Mouse (Mus musculus) kidney, postnatal 36 days (tissue): ENCODE data around the gene Znhit1.

ENCODE experiments used
- DNase-seq, 2 experiments: peaks; one replicate each; pipeline ENCODE4 v3.0.0; 2021 to 2022; ENCODE audit warnings: mixed read lengths in 2 of 2

Znhit1 gene

DNA sequence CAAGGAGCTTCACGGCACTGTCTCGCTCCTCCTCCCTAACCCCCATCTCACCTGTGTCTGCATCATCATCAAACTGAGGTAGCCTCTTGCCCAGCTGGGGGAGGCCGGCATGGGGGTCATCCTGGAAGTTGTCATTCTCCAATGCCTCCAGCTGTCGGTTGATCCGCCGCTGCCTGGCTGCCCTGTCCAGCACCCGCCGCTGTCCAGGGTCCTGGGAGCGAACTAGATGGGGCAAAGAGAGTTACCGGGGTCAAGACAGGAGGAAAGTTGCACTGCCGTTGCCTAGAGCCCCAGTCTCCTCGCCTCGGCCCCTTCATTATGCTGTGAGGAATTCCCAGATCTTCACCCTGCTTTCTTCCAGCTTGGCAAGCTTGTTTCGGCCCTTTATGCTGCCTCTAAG is 3.0 kb downstream of the Znhit1 start:
- peak in 1 of 2 experiments; percentile 60 for DNase-seq

GRCm38 (mm10) chr5:136982338-136982930 is 5.4 kb downstream of the Znhit1 start:
- peak; percentile 42 to 82 for DNase-seq

DNA sequence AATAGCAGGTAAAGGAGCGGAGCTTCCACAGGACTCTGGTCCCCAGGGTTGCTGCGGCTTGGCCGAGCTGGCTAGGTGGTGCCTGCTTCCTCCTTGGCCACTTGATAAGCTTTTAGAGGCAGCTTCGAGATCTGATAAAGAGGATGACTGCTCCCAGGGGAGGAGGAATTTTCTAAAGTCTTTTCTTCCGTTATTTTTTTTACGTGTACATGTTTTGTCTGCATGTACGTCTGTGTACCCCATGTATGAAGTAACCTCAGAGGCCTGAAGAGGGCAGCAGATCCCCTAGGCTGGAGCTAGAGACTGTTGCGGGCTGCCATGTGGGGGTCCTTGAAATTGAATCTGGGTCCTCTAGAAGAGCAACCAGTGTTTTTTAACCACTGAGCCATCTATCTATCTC is 6.8 kb downstream of the Znhit1 start:
- DNase-seq: peak in 1 of 2 experiments; percentile 34

GRCm38 (mm10) chr5:136979762-136980161 is 8.1 kb downstream of the Znhit1 start:
- DNase-seq: no peak

- DNase-seq: no peak
Observed at GRCm38 (mm10) chr5:136977769-136978168, 10.1 kb downstream of the Znhit1 start.

- DNase-seq: no peak
Observed at GRCm38 (mm10) chr5:136973670-136974069, 14.2 kb downstream of the Znhit1 start.

- peak; percentile 83 to 93 for DNase-seq
Observed at GRCm38 (mm10) chr5:136970703-136971102, 17.1 kb downstream of the Znhit1 start.

- DNase-seq: peak; percentile 90 to 94
Observed at GRCm38 (mm10) chr5:136967592-136967991, 20.2 kb downstream of the Znhit1 start.

- DNase-seq: peak; percentile 29 to 50
Observed at GRCm38 (mm10) chr5:136966861-136967455, 20.9 kb downstream of the Znhit1 start.

DNA sequence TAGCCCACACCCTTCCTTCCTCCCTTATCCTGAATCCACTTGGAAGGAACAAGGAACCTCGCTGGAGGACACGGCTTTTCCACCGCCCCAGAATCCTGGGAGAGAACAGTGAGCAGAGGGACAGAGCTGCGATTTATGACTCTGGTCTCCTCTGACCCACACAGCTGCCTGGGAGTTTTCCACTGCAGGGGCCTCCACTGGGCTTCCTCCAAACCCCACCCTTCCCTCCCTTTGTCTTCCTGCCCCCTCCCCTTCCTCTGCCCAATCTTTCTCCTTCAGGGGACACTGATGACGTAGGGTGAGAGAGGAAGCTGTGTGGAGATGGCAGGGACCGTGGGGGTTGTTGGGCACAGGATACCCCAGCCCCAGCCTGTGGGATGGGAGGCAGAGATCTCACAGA is 21.5 kb downstream of the Znhit1 start, which contains the start of gene Cldn15:
Gene Cldn15, plus strand, starts transcription at position 286 of the 400 bp plus-strand sequence.
- DNase-seq: peak; percentile 74 to 86

GRCm38 (mm10) chr5:136965686-136966085 is 22.1 kb downstream of the Znhit1 start:
- peak; percentile 43 to 66 for DNase-seq

DNA sequence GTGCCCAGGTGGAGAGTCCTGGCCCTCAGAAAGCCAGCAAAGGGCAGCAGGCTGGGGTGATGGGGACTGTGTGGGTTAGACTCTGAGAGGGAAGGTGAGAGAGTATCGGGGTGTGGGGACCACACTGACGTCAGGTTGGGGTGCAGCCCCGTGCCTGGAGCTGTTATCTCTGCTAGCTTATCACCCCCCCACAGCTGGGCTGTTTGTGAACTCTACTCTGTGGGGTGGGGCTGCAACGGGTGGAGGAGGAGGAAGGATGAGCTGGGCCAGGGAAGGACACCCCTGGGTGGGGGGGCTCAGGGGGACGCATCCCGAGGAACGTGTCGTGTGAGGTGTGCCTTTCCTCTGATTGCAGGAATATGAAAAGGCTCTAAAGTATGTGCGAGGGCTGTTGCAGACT is 22.6 kb downstream of the Znhit1 start:
- no peak for DNase-seq

DNA sequence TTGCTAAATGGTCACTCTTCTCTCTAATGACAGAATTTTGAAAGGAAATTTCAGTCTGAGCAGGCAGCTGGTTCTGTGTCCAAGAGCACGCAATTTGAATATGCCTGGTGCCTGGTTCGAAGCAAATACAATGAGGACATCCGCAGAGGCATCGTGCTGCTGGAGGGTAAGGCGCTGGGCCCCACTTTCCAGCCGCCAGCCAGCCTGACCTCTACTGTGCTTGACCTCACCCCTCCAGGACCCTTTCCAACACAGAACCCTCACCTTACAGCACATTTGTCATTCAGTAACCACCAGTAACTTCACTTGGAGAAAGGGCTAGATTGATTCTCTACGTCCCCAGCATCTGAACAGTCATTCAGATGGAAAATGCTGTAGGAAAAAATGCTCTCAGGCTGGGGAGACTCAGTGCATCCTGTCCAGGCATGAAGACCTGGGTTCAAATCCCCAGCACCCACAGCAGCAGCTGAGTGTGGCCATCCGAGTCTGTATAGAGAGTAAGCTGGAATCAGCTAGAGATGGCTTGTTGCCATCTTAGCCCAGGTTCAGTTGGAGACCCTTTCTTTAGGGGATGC is 24.8 kb downstream of the Znhit1 start:
- DNase-seq: no peak

DNA sequence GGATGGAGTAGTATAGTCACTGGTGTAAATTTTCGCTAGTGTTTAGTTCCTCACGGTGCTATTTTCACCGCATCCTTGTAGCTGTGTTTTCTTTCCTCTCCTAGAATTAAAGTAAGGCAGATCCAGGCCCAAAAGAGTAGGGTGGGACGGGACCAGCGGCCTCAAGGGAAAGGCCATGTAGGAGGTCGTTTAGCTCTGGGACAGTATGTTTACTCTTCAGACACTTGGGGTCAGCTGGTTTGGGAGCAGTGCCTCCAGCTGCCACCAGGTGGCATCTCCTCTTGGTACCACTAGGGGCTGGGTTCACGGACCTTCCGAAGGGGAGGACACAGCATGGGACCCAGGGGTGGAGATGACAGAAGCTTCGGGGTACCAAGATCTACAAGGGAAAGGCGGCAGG is 25.3 kb downstream of the Znhit1 start:
- DNase-seq: peak; percentile 85 to 92

DNA sequence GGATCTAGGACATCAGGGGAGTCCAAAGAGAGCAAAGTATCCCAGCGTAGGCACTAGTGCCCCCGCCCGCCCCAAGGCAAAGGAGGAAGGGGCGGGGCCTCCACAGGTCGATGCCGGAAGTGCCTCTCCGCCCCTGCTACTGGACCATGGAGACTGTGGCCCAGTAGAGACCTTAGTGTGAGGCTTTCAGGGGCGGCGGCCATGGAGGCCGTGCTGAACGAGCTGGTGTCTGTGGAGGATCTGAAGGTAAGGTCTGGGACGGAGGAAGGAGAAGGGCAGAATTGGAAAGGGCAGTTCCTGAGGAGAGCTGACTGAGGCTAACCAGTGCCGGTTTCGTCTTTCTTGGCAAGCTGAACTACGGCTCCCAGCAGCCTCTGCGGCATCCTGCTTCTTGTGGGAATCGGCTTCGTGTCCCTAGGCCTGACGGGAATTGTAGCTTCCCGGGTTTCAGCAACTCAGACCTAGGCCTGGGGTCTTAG is 25.8 kb downstream of the Znhit1 start:
- peak; percentile 95 to 96 for DNase-seq

GRCm38 (mm10) chr5:136961334-136961982 is 26.4 kb downstream of the Znhit1 start:
- DNase-seq: no peak

DNA sequence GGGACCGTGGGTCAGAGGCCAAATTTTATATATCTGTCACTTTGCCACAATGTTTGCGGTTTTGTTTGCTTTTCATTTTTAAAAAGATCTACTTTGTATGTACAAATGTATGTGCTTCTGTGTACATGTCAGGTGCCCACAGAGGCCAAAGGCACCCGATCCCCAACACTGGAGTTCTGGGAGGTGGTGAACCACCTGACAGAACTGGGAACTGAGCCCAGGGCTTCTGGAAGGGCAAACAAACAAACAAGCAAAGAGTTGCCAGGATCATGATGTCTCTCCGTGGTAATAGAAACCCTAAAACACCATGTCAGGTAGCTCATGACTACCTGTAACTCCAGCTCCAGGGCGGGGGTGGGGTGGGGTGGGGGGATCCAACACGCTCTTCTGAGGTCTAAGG is 27.8 kb downstream of the Znhit1 start:
- peak; percentile 78 to 80 for DNase-seq

DNA sequence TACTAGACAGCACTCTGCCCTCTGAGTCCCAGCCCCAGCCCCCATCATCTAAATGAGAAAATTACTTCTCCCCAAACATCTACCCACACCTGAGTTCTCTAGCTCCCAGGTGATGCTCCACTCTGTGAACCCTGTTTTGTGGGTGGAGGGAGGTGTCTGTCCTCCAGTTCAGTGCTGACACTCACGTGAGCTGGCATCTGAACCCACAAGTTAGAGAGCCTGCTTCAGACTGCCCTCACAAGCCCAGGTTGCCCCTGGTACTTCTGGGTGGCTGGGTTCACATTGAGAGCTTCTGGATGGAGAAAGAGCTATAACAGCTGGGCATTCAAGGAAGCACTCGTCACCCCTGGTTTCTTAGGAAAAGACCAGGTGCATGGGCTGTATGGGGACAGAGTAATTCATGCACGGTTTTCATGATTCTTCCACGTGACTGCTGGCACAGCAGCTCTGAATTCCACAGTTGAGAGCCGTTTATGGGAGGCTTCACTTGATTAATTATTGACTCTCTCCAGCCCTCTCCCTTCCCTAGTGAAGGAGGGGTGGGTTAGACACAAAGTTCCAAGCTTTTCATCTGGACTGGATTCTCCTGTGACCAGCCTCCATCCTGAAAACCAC is 28.7 kb downstream of the Znhit1 start:
- DNase-seq: peak; percentile 78 to 89

DNA sequence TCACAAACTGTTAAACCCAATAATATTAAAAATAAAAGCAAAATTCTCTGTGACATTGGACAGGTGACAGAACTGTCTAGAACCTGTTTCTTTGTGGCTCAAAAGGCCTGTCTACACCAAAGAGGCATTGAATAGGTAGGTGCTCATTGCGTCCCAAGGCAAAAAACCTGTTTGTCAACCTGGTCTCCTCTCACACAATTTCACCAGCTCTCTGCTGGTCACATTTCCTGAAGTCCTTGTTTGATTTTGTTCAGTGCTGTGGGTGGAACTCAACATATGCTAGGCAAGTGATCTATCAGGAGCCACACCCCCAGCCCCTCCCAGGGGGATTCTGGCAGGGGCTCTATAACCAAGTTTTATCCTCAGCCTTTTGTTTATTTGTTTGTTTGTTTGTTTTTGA is 30.6 kb downstream of the Znhit1 start:
- no peak for DNase-seq

DNA sequence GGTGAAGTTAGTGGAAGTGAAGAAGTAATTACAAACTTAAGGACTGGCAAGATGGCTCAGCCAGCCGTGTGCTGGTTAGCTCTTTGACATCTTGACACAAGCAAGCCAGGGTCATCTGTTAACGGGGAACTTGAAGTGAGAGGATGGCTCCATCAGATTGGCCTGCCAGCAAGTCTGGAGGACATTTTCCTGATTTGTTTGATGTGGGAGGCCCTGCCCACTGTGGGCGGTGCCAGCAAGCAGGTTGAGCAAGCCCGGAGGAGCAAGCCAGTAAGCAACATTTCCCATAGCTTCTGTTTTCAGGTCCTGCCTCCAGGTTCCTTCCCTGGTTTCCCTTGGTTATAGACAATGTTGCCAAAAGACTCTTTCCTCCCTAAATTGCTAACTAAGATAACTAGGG is 32.2 kb downstream of the Znhit1 start:
- peak in 1 of 2 experiments; percentile 56 for DNase-seq

GRCm38 (mm10) chr5:136953440-136953951 is 34.3 kb downstream of the Znhit1 start:
- DNase-seq: peak; percentile 69

GRCm38 (mm10) chr5:136953015-136953414 is 34.8 kb downstream of the Znhit1 start, which contains the start of gene Fis1:
Gene Fis1 (plus strand): TSS chr5:136953275.
- peak; percentile 98 to 99 for DNase-seq

DNA sequence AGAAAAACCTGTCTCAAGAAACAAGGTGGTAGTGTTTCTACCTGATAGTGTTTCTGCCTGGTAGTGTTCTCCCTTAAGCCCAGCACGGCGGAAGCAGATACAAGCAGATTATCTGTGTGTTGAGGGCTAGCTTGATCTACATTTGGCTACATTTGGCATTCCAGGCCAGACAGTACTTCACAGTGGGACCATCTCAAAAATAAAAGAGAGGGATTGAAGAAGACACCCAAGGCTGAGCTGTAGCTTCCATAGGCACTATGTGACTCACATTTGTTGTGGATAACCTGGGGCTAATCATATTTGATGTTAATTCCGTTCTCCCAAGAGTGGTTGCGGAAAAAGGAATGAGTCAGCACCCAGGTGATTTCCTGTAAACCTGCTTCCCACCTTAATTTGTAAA is 35.7 kb downstream of the Znhit1 start:
- no peak for DNase-seq
